Mouse (Mus musculus): ENCODE measurements at regions not wholly inside any gene's neighbourhood (a gene's known extent, or its start where the extent isn't known, plus 50 kb on each side); places are given as distances from the start of the nearest gene placed in this dataset.

DNA sequence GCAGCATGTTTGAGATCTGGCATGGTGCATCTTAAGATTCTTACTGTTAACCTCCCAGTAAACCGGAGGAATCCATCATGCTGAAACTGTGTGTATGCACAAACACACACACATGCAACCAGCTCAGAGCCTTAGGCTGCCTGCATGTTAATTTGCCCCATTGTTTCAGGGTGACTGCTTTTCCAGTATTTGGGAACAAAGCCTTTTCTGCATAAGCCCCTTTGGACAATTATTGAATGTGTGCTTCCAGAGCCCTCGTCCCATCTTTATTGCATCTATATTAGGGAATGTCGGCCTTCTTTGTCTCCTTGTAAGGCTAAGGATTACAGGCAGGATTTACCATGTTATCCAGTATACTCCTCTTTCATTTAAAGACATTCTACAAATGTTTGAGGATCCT lies 397.0 kb downstream of the Meis1 start:
- 69% methylated on average over 3 of the region's 3 CpGs for WGBS
- Histone ChIP-seq H3K27me3 (no peaks in the 10 kb centered on the region), H3K4me1 (no peaks in the 10 kb centered on the region), H3K9me3 (replicated peaks) (no peaks in the 10 kb centered on the region), H3K27ac (replicated peaks) (no peak overlapping the region), H3K4me3 (replicated peaks) (no peak overlapping the region), H3K9ac (no peak overlapping the region), H3K36me3 (no peaks in the 10 kb centered on the region), H3K4me2 (replicated peaks) (no peak overlapping the region)
- no peak for ATAC-seq (ENCODE audit: insufficient number of reproducible peaks, low FRiP score, low TSS enrichment, low read depth)

DNA sequence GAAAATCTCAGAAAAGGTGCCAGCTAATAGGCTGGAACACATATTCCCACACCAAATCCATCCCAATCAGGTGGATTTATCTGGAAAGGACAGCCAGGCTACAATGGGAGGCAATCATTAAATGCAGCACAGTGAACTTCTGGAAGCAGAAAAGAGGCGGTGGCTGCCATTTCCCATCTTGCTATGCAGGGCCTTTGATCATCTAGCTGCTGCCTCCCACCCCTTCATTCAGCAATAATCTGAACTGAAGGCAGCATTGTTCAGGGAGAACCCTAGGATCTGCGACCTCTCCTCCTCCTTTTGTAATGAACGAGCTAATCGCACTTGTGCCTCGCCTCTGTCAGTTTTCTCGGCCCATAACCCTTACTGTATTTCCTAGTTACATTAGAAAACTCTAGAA lies 413.9 kb downstream of the Meis1 start:
- Histone ChIP-seq H3K9me3 (replicated peaks) (no peaks in the 10 kb centered on the region), H3K4me3 (replicated peaks) (no peak overlapping the region), H3K36me3 (no peaks in the 10 kb centered on the region), H3K9ac (no peak overlapping the region), H3K27me3 (no peaks in the 10 kb centered on the region), H3K27ac (replicated peaks) (no peak overlapping the region), H3K4me1 (no peaks in the 10 kb centered on the region), H3K4me2 (replicated peaks) (no peak overlapping the region)
- 34% methylated on average over 6 of the region's 6 CpGs for WGBS
- ATAC-seq (ENCODE audit: insufficient number of reproducible peaks, low FRiP score, low TSS enrichment, low read depth) = no peak

DNA sequence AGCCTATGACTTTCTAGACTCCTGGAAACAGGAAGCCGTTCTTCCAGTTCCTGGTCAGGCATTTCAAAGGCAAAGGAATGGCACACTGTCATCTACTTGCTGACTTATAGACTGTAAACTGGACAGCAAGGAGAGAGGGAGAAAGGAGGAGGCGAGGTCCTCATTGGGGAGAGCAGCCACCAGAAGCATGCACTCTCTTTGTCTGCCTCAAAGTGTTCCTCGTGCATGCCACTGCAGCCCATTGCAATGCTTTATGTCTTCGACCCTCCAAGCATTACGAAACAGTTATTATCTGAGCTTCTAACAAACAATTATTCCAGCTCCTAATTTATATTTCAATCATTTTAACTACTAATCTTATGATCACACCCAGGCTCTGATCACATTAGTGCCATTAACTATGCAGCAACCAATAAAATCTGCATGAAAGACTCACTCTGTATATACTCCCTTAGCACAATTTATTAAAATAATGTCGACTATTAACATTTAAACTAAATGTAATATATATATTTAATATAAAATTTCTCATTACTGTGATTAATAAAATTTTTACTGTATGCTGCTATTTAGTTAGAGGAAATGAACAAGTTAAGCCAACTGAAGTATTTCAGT lies 417.1 kb downstream of the Meis1 start:
- H3K27me3 ChIP-seq = no peaks in the 10 kb centered on the region
- no peaks in the 10 kb centered on the region for H3K9me3 ChIP-seq (replicated peaks)
- no peak for ATAC-seq (ENCODE audit: insufficient number of reproducible peaks, low FRiP score, low TSS enrichment, low read depth)
- no peak overlapping the region for H3K9ac ChIP-seq
- H3K4me3 ChIP-seq (replicated peaks) = no peak overlapping the region
- WGBS = 89% methylated on average over 6 of the region's 6 CpGs
- no peak overlapping the region for H3K27ac ChIP-seq (replicated peaks)
- H3K4me2 ChIP-seq (replicated peaks) = no peak overlapping the region
- no peaks in the 10 kb centered on the region for H3K36me3 ChIP-seq
- H3K4me1 ChIP-seq = no peaks in the 10 kb centered on the region

DNA sequence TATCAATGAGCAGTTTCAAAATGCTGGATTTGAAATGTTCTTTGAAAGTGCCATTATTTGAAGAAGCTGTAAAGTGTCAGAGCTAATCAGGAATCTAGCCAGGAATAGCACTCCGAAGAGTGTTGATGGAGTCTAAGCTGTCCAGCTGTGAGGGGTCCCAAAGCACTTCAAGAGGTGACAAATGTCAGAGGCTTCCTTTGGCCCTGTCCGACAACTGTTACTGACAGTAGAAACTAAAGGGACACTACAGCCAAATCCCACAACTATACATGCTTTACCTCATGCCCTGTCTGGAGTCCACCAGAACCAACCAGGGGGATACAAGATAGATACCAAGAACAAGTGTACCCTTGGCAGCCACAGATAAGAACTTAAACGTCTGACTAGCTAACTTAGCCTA lies 420.4 kb downstream of the Meis1 start:
- H3K36me3 ChIP-seq = no peaks in the 10 kb centered on the region
- no peak overlapping the region for H3K4me2 ChIP-seq (replicated peaks)
- no peaks in the 10 kb centered on the region for H3K4me1 ChIP-seq
- no peak for ATAC-seq (ENCODE audit: insufficient number of reproducible peaks, low FRiP score, low TSS enrichment, low read depth)
- H3K9me3 ChIP-seq (replicated peaks) = no peaks in the 10 kb centered on the region
- no peaks in the 10 kb centered on the region for H3K27me3 ChIP-seq
- no peak overlapping the region for H3K27ac ChIP-seq (replicated peaks)
- H3K9ac ChIP-seq = no peak overlapping the region
- H3K4me3 ChIP-seq (replicated peaks) = no peak overlapping the region
- WGBS = 83% methylated on average over 3 of the region's 3 CpGs

DNA sequence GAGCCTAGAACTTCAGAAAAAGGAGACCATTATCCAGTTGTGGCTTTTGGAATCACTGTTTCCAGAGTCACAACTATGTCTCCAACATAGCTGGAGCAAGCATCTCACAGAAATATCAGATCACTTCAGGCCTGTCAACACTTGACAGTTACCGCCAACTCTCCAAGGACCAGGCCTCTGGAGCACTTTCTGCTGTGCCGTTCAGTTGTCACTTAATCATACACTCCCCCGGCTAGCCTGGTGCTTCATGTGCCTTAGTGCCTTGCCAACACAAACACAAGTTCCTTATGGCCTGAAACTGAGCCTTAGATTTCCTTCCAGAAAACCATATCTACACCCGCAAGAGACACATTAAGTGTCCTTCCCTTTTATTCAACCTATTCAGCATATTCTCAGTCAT lies 421.8 kb downstream of the Meis1 start:
- no peak overlapping the region for H3K9ac ChIP-seq
- no peak overlapping the region for H3K4me3 ChIP-seq (replicated peaks)
- H3K9me3 ChIP-seq (replicated peaks) = no peaks in the 10 kb centered on the region
- H3K27ac ChIP-seq (replicated peaks) = no peak overlapping the region
- no peaks in the 10 kb centered on the region for H3K36me3 ChIP-seq
- H3K27me3 ChIP-seq = no peaks in the 10 kb centered on the region
- WGBS = 66% methylated on average over 4 of the region's 4 CpGs
- H3K4me1 ChIP-seq = no peaks in the 10 kb centered on the region
- no peak overlapping the region for H3K4me2 ChIP-seq (replicated peaks)
- ATAC-seq (ENCODE audit: insufficient number of reproducible peaks, low FRiP score, low TSS enrichment, low read depth) = no peak

DNA sequence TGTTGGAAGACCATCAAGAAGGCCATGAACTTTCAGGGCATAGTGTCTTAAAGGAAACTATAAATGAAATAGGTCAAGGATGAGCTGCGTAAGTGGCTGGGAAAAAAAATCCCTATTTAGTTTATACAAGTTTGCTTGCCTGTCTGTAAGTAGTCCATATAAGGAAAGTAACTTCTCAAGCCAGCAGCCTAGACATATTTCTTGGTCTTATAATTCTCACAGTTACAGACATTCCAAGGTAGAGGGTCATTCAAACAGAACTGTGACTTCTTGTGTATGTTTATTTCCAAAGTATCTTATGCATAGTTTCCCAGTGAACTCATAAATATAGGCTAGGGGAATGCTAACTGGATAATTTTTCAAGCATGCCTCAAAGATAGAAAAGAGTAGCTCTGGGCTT lies 428.3 kb downstream of the Meis1 start:
- no peak for ATAC-seq (ENCODE audit: insufficient number of reproducible peaks, low FRiP score, low TSS enrichment, low read depth)
- Histone ChIP-seq H3K27ac (replicated peaks) (no peak overlapping the region), H3K27me3 (no peaks in the 10 kb centered on the region), H3K4me2 (replicated peaks) (no peak overlapping the region), H3K9me3 (replicated peaks) (no peaks in the 10 kb centered on the region), H3K4me1 (no peaks in the 10 kb centered on the region), H3K9ac (no peak overlapping the region), H3K4me3 (replicated peaks) (no peak overlapping the region), H3K36me3 (no peaks in the 10 kb centered on the region)
- 90% methylated on average over 1 of the region's 1 CpGs for WGBS

DNA sequence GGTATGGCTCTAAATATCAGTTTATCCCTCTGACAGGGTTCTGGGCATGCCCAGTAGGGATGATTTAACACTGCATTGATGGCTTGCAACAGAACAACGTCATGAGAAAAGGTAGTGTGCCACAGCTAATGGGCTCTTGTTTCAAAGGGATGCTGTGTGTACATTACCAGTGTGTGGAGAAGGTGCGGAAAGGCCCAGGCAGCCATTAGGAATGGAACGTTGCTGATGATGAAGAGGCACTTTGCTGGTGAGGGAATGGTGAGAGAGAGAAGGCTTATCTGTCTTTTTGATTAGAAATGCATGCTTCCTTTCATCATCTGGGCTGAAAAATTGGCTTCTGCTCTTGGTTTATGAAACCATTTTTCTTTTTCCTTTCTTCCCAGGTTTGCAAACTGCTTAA lies 432.3 kb downstream of the Meis1 start:
- ATAC-seq (ENCODE audit: insufficient number of reproducible peaks, low FRiP score, low TSS enrichment, low read depth) = no peak
- 73% methylated on average over 3 of the region's 3 CpGs for WGBS

DNA sequence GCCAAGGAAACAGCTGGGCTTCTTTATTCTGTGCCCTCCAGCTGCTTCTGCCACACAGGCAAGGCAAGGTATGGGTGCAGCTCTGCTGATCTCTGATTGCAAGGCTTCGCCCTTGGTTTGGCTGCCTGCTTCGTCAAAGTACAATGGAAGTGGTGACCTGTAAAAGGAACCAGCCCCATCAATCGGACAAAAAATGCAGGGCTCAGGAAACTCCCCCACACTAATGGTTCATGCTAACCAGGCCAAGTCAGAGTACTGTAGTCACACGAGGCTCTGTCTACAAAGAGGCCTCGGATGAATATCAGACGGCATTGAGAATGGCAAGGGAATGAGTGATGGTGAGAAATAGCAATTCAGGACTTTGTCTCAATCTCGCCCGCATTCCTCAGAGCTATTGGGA lies 433.8 kb downstream of the Meis1 start:
- Histone ChIP-seq H3K9me3 (replicated peaks) (no peaks in the 10 kb centered on the region), H3K27ac (replicated peaks) (no peak overlapping the region), H3K4me3 (replicated peaks) (no peak overlapping the region), H3K9ac (no peak overlapping the region), H3K27me3 (no peaks in the 10 kb centered on the region), H3K4me2 (replicated peaks) (no peak overlapping the region), H3K4me1 (no peaks in the 10 kb centered on the region), H3K36me3 (no peaks in the 10 kb centered on the region)
- ATAC-seq (ENCODE audit: insufficient number of reproducible peaks, low FRiP score, low TSS enrichment, low read depth) = no peak
- 80% methylated on average over 8 of the region's 8 CpGs for WGBS

More for the DNA sequence above, 432.3 kb downstream of the Meis1 start:
- H3K9me3 ChIP-seq (replicated peaks) = no peaks in the 10 kb centered on the region
- H3K4me1 ChIP-seq = no peaks in the 10 kb centered on the region
- H3K4me2 ChIP-seq (replicated peaks) = no peak overlapping the region
- H3K27me3 ChIP-seq = no peaks in the 10 kb centered on the region
- H3K4me3 ChIP-seq (replicated peaks) = no peak overlapping the region
- no peak overlapping the region for H3K27ac ChIP-seq (replicated peaks)
- H3K36me3 ChIP-seq = no peaks in the 10 kb centered on the region
- no peak overlapping the region for H3K9ac ChIP-seq

DNA sequence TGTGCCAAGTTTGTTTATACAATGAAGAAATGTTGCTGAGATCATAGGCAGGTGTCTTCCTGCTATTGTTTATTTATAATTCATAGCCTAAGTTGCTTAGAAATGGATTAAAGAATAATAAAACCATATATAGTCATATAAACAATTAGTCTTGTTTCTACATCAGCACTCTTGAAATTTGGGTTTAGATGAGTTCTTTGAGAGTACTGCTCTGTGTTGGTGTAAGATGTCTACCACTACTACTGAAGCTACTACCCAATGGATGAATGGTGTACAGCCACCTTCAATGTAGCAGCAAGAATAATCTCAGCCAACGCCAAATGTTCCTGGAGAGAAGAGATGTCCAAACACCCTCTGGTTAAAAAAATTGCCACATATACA lies 436.0 kb downstream of the Meis1 start:
- H3K9ac ChIP-seq = no peak overlapping the region
- no peaks in the 10 kb centered on the region for H3K4me1 ChIP-seq
- no peak for ATAC-seq (ENCODE audit: insufficient number of reproducible peaks, low FRiP score, low TSS enrichment, low read depth)
- H3K4me2 ChIP-seq (replicated peaks) = no peak overlapping the region
- H3K36me3 ChIP-seq = no peaks in the 10 kb centered on the region
- H3K27ac ChIP-seq (replicated peaks) = no peak overlapping the region
- no peaks in the 10 kb centered on the region for H3K27me3 ChIP-seq
- H3K9me3 ChIP-seq (replicated peaks) = no peaks in the 10 kb centered on the region
- 90% methylated on average over 1 of the region's 1 CpGs for WGBS
- no peak overlapping the region for H3K4me3 ChIP-seq (replicated peaks)

DNA sequence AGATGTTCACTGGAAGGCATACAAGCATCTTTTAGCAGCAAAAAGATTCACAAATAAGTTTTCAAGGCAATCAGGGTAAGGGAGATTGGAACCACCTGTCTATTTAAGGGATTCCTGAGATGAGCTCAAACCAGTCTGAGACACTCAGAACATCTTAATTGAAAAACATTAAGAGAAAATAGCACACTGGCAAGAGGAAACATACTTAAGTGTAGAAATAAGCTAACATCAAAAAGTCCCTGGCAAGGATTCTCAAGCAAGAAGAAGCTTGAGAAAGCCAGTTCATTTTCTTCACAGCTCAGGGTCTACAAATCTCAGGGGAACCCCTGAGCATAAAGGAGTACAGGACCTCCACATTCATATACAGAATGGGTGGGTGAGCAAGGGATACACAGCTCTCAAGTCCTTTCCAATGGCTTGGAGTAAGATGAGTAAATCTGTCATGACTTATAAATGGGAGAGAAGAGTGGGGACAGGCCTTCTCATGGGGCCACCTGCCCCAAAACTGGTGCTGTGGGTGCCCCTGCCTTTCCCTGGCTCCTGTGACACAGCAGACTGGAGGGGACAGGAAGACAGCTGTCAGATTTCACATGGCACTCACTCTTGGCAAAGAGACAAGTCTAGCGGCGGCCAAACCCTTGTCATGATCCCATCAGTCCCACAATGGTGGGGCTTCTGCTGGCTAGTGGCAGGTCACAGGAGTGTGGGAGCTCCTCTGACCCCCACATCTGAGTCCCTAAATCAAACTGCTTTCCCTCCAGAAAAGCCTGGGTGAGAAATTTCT lies 436.6 kb downstream of the Meis1 start:
- no peaks in the 10 kb centered on the region for H3K27me3 ChIP-seq
- ATAC-seq (ENCODE audit: insufficient number of reproducible peaks, low FRiP score, low TSS enrichment, low read depth) = no peak
- no peak overlapping the region for H3K27ac ChIP-seq (replicated peaks)
- no peak overlapping the region for H3K4me2 ChIP-seq (replicated peaks)
- no peak overlapping the region for H3K4me3 ChIP-seq (replicated peaks)
- H3K9me3 ChIP-seq (replicated peaks) = no peaks in the 10 kb centered on the region
- H3K9ac ChIP-seq = no peak overlapping the region
- WGBS = 90% methylated on average over 2 of the region's 2 CpGs
- no peaks in the 10 kb centered on the region for H3K36me3 ChIP-seq
- no peaks in the 10 kb centered on the region for H3K4me1 ChIP-seq

DNA sequence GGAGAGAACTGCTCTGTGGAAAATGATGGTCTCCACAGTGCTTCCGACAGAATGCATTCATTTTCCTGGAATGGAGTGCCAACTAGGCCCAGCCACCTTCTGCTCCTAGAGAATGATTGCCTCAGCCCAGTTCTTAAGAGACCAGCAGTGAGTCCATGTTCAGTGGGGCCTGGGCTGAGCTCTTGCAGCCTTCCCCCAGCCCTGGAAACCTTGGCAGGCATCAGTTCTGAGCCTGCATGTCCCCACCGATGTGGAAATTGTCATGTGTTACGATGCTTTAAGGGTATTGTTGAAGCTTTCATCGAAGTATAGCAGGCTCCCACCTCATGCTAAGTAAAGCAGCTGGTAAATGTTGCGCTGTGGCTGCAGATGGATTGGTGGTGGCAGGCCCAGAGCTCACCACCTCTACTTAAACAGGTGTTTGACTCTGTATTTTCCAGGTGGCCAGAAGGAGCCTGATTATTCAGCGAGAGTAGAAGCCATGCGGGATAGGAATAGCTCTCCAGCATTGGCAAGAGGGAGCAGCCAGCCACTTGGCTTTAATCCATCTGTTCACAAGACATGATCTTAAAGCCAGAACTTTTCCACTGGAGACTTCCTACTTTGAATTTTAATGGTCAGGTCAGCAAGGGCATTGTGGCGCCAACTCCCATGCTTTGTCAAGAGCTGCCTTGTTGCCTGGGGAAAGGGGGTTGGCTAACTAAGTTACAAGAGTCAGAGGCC lies 437.5 kb downstream of the Meis1 start:
- no peaks in the 10 kb centered on the region for H3K4me1 ChIP-seq
- H3K27me3 ChIP-seq = no peaks in the 10 kb centered on the region
- H3K36me3 ChIP-seq = no peaks in the 10 kb centered on the region
- WGBS = 80% methylated on average over 8 of the region's 8 CpGs
- no peak overlapping the region for H3K4me3 ChIP-seq (replicated peaks)
- ATAC-seq (ENCODE audit: insufficient number of reproducible peaks, low FRiP score, low TSS enrichment, low read depth) = no peak
- H3K4me2 ChIP-seq (replicated peaks) = no peak overlapping the region
- H3K9me3 ChIP-seq (replicated peaks) = no peaks in the 10 kb centered on the region
- H3K27ac ChIP-seq (replicated peaks) = no peak overlapping the region
- no peak overlapping the region for H3K9ac ChIP-seq

Data from embryonic facial prominence, embryonic 15.5 days (tissue).